Mouse (Mus musculus): ENCODE measurements around the gene D130043K22Rik. TPM values are rescaled to one million over a fixed set of nuclear protein-coding genes. Genes with fewer than 3 reads are reported as not detected.
A peak's percentile ranks its signal among the peaks of the same experiment; 100 is the strongest.
"Not testable (repeated sequence)": the region's sequence is repeated elsewhere in the genome, so short reads cannot be mapped to it uniquely, and the experiment has no call there.

Gene D130043K22Rik
- polyA plus RNA-seq, 1 experiment from 2014 or later = 1.1 TPM

- Histone ChIP-seq H3K4me3 (ENCODE audit: low read depth, low read length) (peak overlapping the region; percentile 85), H3K27ac (ENCODE audit: low read depth, low read length) (peak overlapping the region; percentile 17; the same call in 1 of the 2 replicates), H3K9me3 (ENCODE audit: control insufficient read depth, low read length) (no peaks in the 10 kb centered on the region), H3K4me1 (ENCODE audit: control insufficient read depth, insufficient read depth, low read length) (peaks cover 21% of the 10 kb centered on the region), H3K9ac (ENCODE audit: low read length) (peak overlapping the region; percentile 56), H3K36me3 (ENCODE audit: control insufficient read depth, insufficient read depth, low read length) (no peaks in the 10 kb centered on the region), H3K27me3 (ENCODE audit: control insufficient read depth, insufficient read depth, low read length) (no peaks in the 10 kb centered on the region), H3K4me2 (peak overlapping the region; percentile 61)
- 5% methylated on average over 20 of the region's 20 CpGs for WGBS
- ATAC-seq (ENCODE audit: low FRiP score) (no peak), DNase-seq (ENCODE audit: low spot score, missing footprints) (peak; percentile 91)
Measured at GRCm38 (mm10) chr13:24830756-24831352, 14.1 kb upstream of the D130043K22Rik start.

DNA sequence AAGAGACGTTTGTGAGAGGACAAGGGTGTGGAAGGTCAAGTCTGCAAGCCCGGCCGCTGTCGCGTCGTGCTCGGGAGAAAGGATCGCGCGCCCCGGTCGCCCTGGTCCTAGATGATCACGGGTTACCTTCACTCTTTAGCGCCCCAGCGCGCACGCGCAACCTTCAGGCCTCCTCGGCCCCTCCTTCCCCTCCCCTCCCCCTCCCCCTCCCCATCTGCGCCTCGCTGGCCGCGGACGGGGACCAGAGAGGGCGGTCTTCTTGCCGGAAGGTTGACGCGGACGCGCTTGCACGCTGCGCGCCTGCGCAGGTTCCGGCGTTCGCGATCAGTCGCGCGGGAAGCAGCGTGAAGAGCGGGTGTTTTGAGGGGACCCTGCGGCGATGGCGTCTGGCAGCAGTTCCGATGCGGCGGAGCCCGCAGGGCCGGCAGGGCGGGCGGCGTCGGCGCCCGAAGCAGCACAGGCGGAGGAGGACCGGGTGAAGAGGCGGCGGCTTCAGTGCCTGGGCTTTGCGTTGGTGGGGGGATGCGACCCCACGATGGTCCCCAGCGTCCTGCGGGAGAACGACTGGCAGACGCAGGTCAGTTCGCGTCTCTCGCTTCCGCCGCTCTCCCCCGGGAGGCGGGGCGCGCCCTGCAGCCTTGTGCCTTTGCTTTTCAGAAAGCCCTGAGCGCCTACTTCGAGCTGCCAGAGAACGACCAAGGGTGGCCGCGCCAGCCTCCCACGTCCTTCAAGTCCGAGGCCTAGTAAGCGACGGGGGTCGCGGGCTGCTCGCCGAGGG lies 13.4 kb upstream of the D130043K22Rik start, which contains the start of the genes Acot13 and Tdp2:
Acot13 (minus strand) TSS at position 188 of the 778 bp plus-strand sequence.
Tdp2 (plus strand) TSS at position 327 of the 778 bp plus-strand sequence.
- Histone ChIP-seq H3K9ac (ENCODE audit: low read length) (peak within 1 kb of the TSS; percentile 90), H3K4me1 (ENCODE audit: control insufficient read depth, insufficient read depth, low read length) (peaks cover 21% of the 10 kb centered on the region), H3K4me3 (ENCODE audit: low read depth, low read length) (peak within 1 kb of the TSS; percentile 85), H3K36me3 (ENCODE audit: control insufficient read depth, insufficient read depth, low read length) (no peaks in the 10 kb centered on the region; the same call in 1 of the 2 replicates), H3K4me2 (peak within 1 kb of the TSS; percentile 61), H3K27me3 (ENCODE audit: control insufficient read depth, insufficient read depth, low read length) (no peaks in the 10 kb centered on the region), H3K27ac (ENCODE audit: low read depth, low read length) (peak within 1 kb of the TSS; percentile 80), H3K9me3 (ENCODE audit: control insufficient read depth, low read length) (no peaks in the 10 kb centered on the region)
- under 1% methylated on average over 80 of the region's 90 CpGs for WGBS
- DNase-seq (ENCODE audit: low spot score, missing footprints) (peak; percentile 100), ATAC-seq (ENCODE audit: low FRiP score) (peak; percentile 97)

GRCm38 (mm10) chr13:24832131-24832810 lies 12.7 kb upstream of the D130043K22Rik start:
- Histone ChIP-seq H3K9ac (ENCODE audit: low read length) (peak overlapping the region; percentile 90), H3K9me3 (ENCODE audit: control insufficient read depth, low read length) (no peaks in the 10 kb centered on the region), H3K27me3 (ENCODE audit: control insufficient read depth, insufficient read depth, low read length) (no peaks in the 10 kb centered on the region), H3K4me3 (ENCODE audit: low read depth, low read length) (peak overlapping the region; percentile 85), H3K27ac (ENCODE audit: low read depth, low read length) (peak overlapping the region; percentile 80), H3K4me1 (ENCODE audit: control insufficient read depth, insufficient read depth, low read length) (peaks cover 21% of the 10 kb centered on the region), H3K4me2 (peak overlapping the region; percentile 61), H3K36me3 (ENCODE audit: control insufficient read depth, insufficient read depth, low read length) (no peaks in the 10 kb centered on the region; the same call in 1 of the 2 replicates)
- ATAC-seq (ENCODE audit: low FRiP score) (no peak; the same call in 1 of the 2 replicates), DNase-seq (ENCODE audit: low spot score, missing footprints) (peak; percentile 81)
- 3% methylated on average over 21 of the region's 21 CpGs for WGBS

- Histone ChIP-seq H3K27me3 (ENCODE audit: control insufficient read depth, insufficient read depth, low read length) (no peaks in the 10 kb centered on the region), H3K4me1 (ENCODE audit: control insufficient read depth, insufficient read depth, low read length) (peaks cover 21% of the 10 kb centered on the region), H3K4me2 (peak overlapping the region; percentile 61), H3K36me3 (ENCODE audit: control insufficient read depth, insufficient read depth, low read length) (no peaks in the 10 kb centered on the region; the same call in 1 of the 2 replicates), H3K9me3 (ENCODE audit: control insufficient read depth, low read length) (no peaks in the 10 kb centered on the region), H3K9ac (ENCODE audit: low read length) (peak overlapping the region; percentile 90), H3K27ac (ENCODE audit: low read depth, low read length) (no peak overlapping the region), H3K4me3 (ENCODE audit: low read depth, low read length) (peak overlapping the region; percentile 85)
- DNase-seq (ENCODE audit: low spot score, missing footprints) = peak; percentile 76
- 79% methylated on average over 2 of the region's 2 CpGs for WGBS
- no peak for ATAC-seq (ENCODE audit: low FRiP score)
Measured at GRCm38 (mm10) chr13:24832811-24833155, 12.2 kb upstream of the D130043K22Rik start.

- not testable (repeated sequence) for H3K36me3 ChIP-seq (ENCODE audit: control insufficient read depth, insufficient read depth, low read length); H3K9ac ChIP-seq (ENCODE audit: low read length); H3K9me3 ChIP-seq (ENCODE audit: control insufficient read depth, low read length); DNase-seq (ENCODE audit: low spot score, missing footprints); ATAC-seq (ENCODE audit: low FRiP score); H3K27ac ChIP-seq (ENCODE audit: low read depth, low read length); H3K27me3 ChIP-seq (ENCODE audit: control insufficient read depth, insufficient read depth, low read length); H3K4me2 ChIP-seq; H3K4me3 ChIP-seq (ENCODE audit: low read depth, low read length)
- 94% methylated on average over 8 of the region's 8 CpGs for WGBS
- H3K4me1 ChIP-seq (ENCODE audit: control insufficient read depth, insufficient read depth, low read length) = peaks cover 11% of the 10 kb centered on the region
Measured at GRCm38 (mm10) chr13:24837765-24838164, 7.2 kb upstream of the D130043K22Rik start.

- Histone ChIP-seq H3K36me3 (ENCODE audit: control insufficient read depth, insufficient read depth, low read length) (peaks cover 6% of the 10 kb centered on the region; the same call in 1 of the 2 replicates), H3K4me3 (ENCODE audit: low read depth, low read length) (no peak overlapping the region), H3K27me3 (ENCODE audit: control insufficient read depth, insufficient read depth, low read length) (no peaks in the 10 kb centered on the region), H3K9ac (ENCODE audit: low read length) (no peak overlapping the region), H3K9me3 (ENCODE audit: control insufficient read depth, low read length) (no peaks in the 10 kb centered on the region), H3K27ac (ENCODE audit: low read depth, low read length) (no peak overlapping the region), H3K4me1 (ENCODE audit: control insufficient read depth, insufficient read depth, low read length) (no peaks in the 10 kb centered on the region; the same call in 1 of the 2 replicates), H3K4me2 (no peak overlapping the region)
- 83% methylated on average over 3 of the region's 3 CpGs for WGBS
- ATAC-seq (ENCODE audit: low FRiP score) = no peak
- DNase-seq (ENCODE audit: low spot score, missing footprints) = no peak
Measured at GRCm38 (mm10) chr13:24839831-24840230, 5.1 kb upstream of the D130043K22Rik start.

GRCm38 (mm10) chr13:24841702-24842101 lies 3.2 kb upstream of the D130043K22Rik start:
- DNase-seq (ENCODE audit: low spot score, missing footprints) = no peak

GRCm38 (mm10) chr13:24849318-24849717 lies 4.4 kb downstream of the D130043K22Rik start:
- DNase-seq (ENCODE audit: low spot score, missing footprints) = no peak
- no peaks in the 10 kb centered on the region for H3K27me3 ChIP-seq (ENCODE audit: control insufficient read depth, insufficient read depth, low read length)
- no peak for ATAC-seq (ENCODE audit: low FRiP score)
- H3K4me1 ChIP-seq (ENCODE audit: control insufficient read depth, insufficient read depth, low read length) = peaks cover 3% of the 10 kb centered on the region; the same call in 1 of the 2 replicates
- H3K4me3 ChIP-seq (ENCODE audit: low read depth, low read length) = no peak overlapping the region
- H3K9ac ChIP-seq (ENCODE audit: low read length) = no peak overlapping the region
- H3K36me3 ChIP-seq (ENCODE audit: control insufficient read depth, insufficient read depth, low read length) = no peaks in the 10 kb centered on the region
- 78% methylated on average over 4 of the region's 4 CpGs for WGBS
- H3K27ac ChIP-seq (ENCODE audit: low read depth, low read length) = no peak overlapping the region
- H3K9me3 ChIP-seq (ENCODE audit: control insufficient read depth, low read length) = no peaks in the 10 kb centered on the region
- H3K4me2 ChIP-seq = no peak overlapping the region

More at GRCm38 (mm10) chr13:24841702-24842101, 3.2 kb upstream of the D130043K22Rik start:
- no peak overlapping the region for H3K4me2 ChIP-seq
- no peak overlapping the region for H3K27ac ChIP-seq (ENCODE audit: low read depth, low read length)
- no peaks in the 10 kb centered on the region for H3K27me3 ChIP-seq (ENCODE audit: control insufficient read depth, insufficient read depth, low read length)
- 96% methylated on average over 3 of the region's 3 CpGs for WGBS
- no peak for ATAC-seq (ENCODE audit: low FRiP score)
- no peak overlapping the region for H3K9ac ChIP-seq (ENCODE audit: low read length)
- no peaks in the 10 kb centered on the region for H3K9me3 ChIP-seq (ENCODE audit: control insufficient read depth, low read length)
- H3K36me3 ChIP-seq (ENCODE audit: control insufficient read depth, insufficient read depth, low read length) = peaks cover 6% of the 10 kb centered on the region; the same call in 1 of the 2 replicates
- H3K4me1 ChIP-seq (ENCODE audit: control insufficient read depth, insufficient read depth, low read length) = peaks cover 3% of the 10 kb centered on the region; the same call in 1 of the 2 replicates
- no peak overlapping the region for H3K4me3 ChIP-seq (ENCODE audit: low read depth, low read length)

Measured in midbrain, embryonic 11.5 days (tissue).